Mouse (Mus musculus): ENCODE measurements at regions not wholly inside any gene's neighbourhood (a gene's known extent, or its start where the extent isn't known, plus 50 kb on each side); places are given as distances from the start of the nearest gene placed in this dataset.

- TF ChIP-seq FLI1 (IDR thresholded peaks at IDR 0.05; ENCODE audit: low read length) (no peak), GATA1 (IDR thresholded peaks at IDR 0.05; ENCODE audit: borderline replicate concordance, low read length) (no peak)
Measured at GRCm38 (mm10) chr10:125725077-125725680, 240.8 kb upstream of the Lrig3 start.
